Mouse (Mus musculus): ENCODE data around the gene Ndufb6. TPM values are rescaled to one million over a fixed set of nuclear protein-coding genes. Genes with fewer than 3 reads are reported as not detected.
A peak's percentile ranks its signal among the peaks of the same experiment; 100 is the strongest.
"Not testable (repeated sequence)": the region's sequence is repeated elsewhere in the genome, so short reads cannot be mapped to it uniquely, and the experiment has no call there.

Gene Ndufb6
- polyA plus RNA-seq, 1 experiment from 2014 or later, result 214 TPM

GRCm38 (mm10) chr4:40291511-40291910 is 12.3 kb upstream of the Ndufb6 start:
- H3K27me3 ChIP-seq (replicated peaks); H3K4me2 ChIP-seq; H3K27ac ChIP-seq; H3K4me3 ChIP-seq; ATAC-seq; H3K4me1 ChIP-seq; H3K36me3 ChIP-seq; H3K9ac ChIP-seq: not testable (repeated sequence)
- 81% methylated on average over 11 of the region's 11 CpGs for WGBS (ENCODE audit: insufficient replicate concordance)
- H3K9me3 ChIP-seq (replicated peaks), result peaks cover 16% of the 10 kb centered on the region

GRCm38 (mm10) chr4:40289046-40289445 is 9.8 kb upstream of the Ndufb6 start:
- Histone ChIP-seq H3K4me2 (no peak overlapping the region), H3K27ac (no peak overlapping the region), H3K4me3 (no peak overlapping the region), H3K4me1 (no peaks in the 10 kb centered on the region), H3K9ac (no peak overlapping the region), H3K9me3 (replicated peaks) (peaks cover 9% of the 10 kb centered on the region), H3K36me3 (no peaks in the 10 kb centered on the region), H3K27me3 (replicated peaks) (no peaks in the 10 kb centered on the region)
- no peak for ATAC-seq
- 71% methylated on average over 2 of the region's 2 CpGs for WGBS (ENCODE audit: insufficient replicate concordance)

- no peak overlapping the region for H3K4me3 ChIP-seq
- H3K9me3 ChIP-seq (replicated peaks), result peaks cover 4% of the 10 kb centered on the region
- no peak for ATAC-seq
- no peak overlapping the region for H3K27ac ChIP-seq
- 42% methylated on average over 6 of the region's 6 CpGs for WGBS (ENCODE audit: insufficient replicate concordance)
- H3K4me2 ChIP-seq, result no peak overlapping the region
- H3K9ac ChIP-seq, result no peak overlapping the region
- H3K27me3 ChIP-seq (replicated peaks), result no peaks in the 10 kb centered on the region
- no peaks in the 10 kb centered on the region for H3K36me3 ChIP-seq
- no peaks in the 10 kb centered on the region for H3K4me1 ChIP-seq
Measured at GRCm38 (mm10) chr4:40287415-40287814, 8.2 kb upstream of the Ndufb6 start.

GRCm38 (mm10) chr4:40285582-40285981 is 6.4 kb upstream of the Ndufb6 start:
- peaks cover 2% of the 10 kb centered on the region; the same call in 1 of the 2 replicates for H3K9me3 ChIP-seq (replicated peaks)
- WGBS (ENCODE audit: insufficient replicate concordance), result 12% methylated on average over 4 of the region's 4 CpGs
- H3K4me1 ChIP-seq, result no peaks in the 10 kb centered on the region
- H3K27ac ChIP-seq, result no peak overlapping the region
- no peak for ATAC-seq
- H3K9ac ChIP-seq, result no peak overlapping the region
- H3K4me2 ChIP-seq, result no peak overlapping the region
- no peaks in the 10 kb centered on the region for H3K36me3 ChIP-seq
- H3K4me3 ChIP-seq, result no peak overlapping the region
- H3K27me3 ChIP-seq (replicated peaks), result no peaks in the 10 kb centered on the region

GRCm38 (mm10) chr4:40278880-40279275 is 343 bp downstream of the Ndufb6 start:
- Histone ChIP-seq H3K36me3 (peaks cover 24% of the 10 kb centered on the region), H3K27me3 (replicated peaks) (no peaks in the 10 kb centered on the region), H3K4me3 (peak overlapping the region; percentile 91), H3K4me1 (peaks cover 13% of the 10 kb centered on the region), H3K27ac (peak overlapping the region; percentile 80), H3K4me2 (peak overlapping the region; percentile 90), H3K9me3 (replicated peaks) (no peaks in the 10 kb centered on the region), H3K9ac (peak overlapping the region; percentile 84)
- ATAC-seq, result peak; percentile 46
- WGBS (ENCODE audit: insufficient replicate concordance), result under 1% methylated on average over 21 of the region's 21 CpGs

GRCm38 (mm10) chr4:40269430-40270032 is 9.7 kb downstream of the Ndufb6 start, which contains the start of the genes Smim27 and Topors:
Gene Smim27, plus strand, starts transcription at chr4:40269579.
Gene Topors, minus strand, starts transcription at chr4:40269850.
- Histone ChIP-seq H3K27ac (peak within 1 kb of the TSS; percentile 95), H3K27me3 (replicated peaks) (no peaks in the 10 kb centered on the region), H3K4me3 (peak within 1 kb of the TSS; percentile 82), H3K4me1 (peaks cover 41% of the 10 kb centered on the region), H3K9ac (peak within 1 kb of the TSS; percentile 87), H3K36me3 (peaks cover 48% of the 10 kb centered on the region), H3K4me2 (peak within 1 kb of the TSS; percentile 92), H3K9me3 (replicated peaks) (no peaks in the 10 kb centered on the region)
- ATAC-seq, result peak; percentile 93
- under 1% methylated on average over 38 of the region's 38 CpGs for WGBS (ENCODE audit: insufficient replicate concordance)

GRCm38 (mm10) chr4:40268835-40269234 is 10.4 kb downstream of the Ndufb6 start:
- peaks cover 46% of the 10 kb centered on the region for H3K36me3 ChIP-seq
- H3K9ac ChIP-seq, result peak overlapping the region; percentile 87
- H3K27me3 ChIP-seq (replicated peaks), result no peaks in the 10 kb centered on the region
- peaks cover 41% of the 10 kb centered on the region for H3K4me1 ChIP-seq
- peak overlapping the region; percentile 95 for H3K27ac ChIP-seq
- peak; percentile 9; the same call in 1 of the 2 replicates for ATAC-seq
- under 1% methylated on average over 16 of the region's 16 CpGs for WGBS (ENCODE audit: insufficient replicate concordance)
- H3K4me3 ChIP-seq, result peak overlapping the region; percentile 82
- no peaks in the 10 kb centered on the region for H3K9me3 ChIP-seq (replicated peaks)
- H3K4me2 ChIP-seq, result peak overlapping the region; percentile 92

- Histone ChIP-seq H3K9ac (peak overlapping the region; percentile 87), H3K27ac (peak overlapping the region; percentile 95), H3K4me1 (peaks cover 41% of the 10 kb centered on the region), H3K4me2 (peak overlapping the region; percentile 92), H3K27me3 (replicated peaks) (no peaks in the 10 kb centered on the region), H3K36me3 (peaks cover 46% of the 10 kb centered on the region), H3K4me3 (peak overlapping the region; percentile 82), H3K9me3 (replicated peaks) (no peaks in the 10 kb centered on the region)
- WGBS (ENCODE audit: insufficient replicate concordance), result 0% methylated on average over 49 of the region's 50 CpGs
- peak; percentile 69 for ATAC-seq
Measured at GRCm38 (mm10) chr4:40268204-40268813, 10.9 kb downstream of the Ndufb6 start.

- H3K27ac ChIP-seq, result peak overlapping the region; percentile 95; the same call in 1 of the 2 replicates
- ATAC-seq, result peak; percentile 2; the same call in 1 of the 2 replicates
Measured at GRCm38 (mm10) chr4:40267681-40268080, 11.5 kb downstream of the Ndufb6 start.

GRCm38 (mm10) chr4:40264321-40264720 is 14.9 kb downstream of the Ndufb6 start:
- 68% methylated on average over 1 of the region's 1 CpGs for WGBS (ENCODE audit: insufficient replicate concordance)
- no peak overlapping the region for H3K4me2 ChIP-seq
- H3K4me1 ChIP-seq, result peaks cover 33% of the 10 kb centered on the region
- no peak overlapping the region for H3K27ac ChIP-seq
- H3K9me3 ChIP-seq (replicated peaks), result no peaks in the 10 kb centered on the region
- H3K9ac ChIP-seq, result no peak overlapping the region
- no peak for ATAC-seq
- H3K4me3 ChIP-seq, result no peak overlapping the region
- peaks cover 76% of the 10 kb centered on the region for H3K36me3 ChIP-seq
- no peaks in the 10 kb centered on the region for H3K27me3 ChIP-seq (replicated peaks)

More at GRCm38 (mm10) chr4:40267681-40268080, 11.5 kb downstream of the Ndufb6 start:
- H3K27me3 ChIP-seq (replicated peaks), result no peaks in the 10 kb centered on the region
- H3K9me3 ChIP-seq (replicated peaks), result no peaks in the 10 kb centered on the region
- peak overlapping the region; percentile 87 for H3K9ac ChIP-seq
- WGBS (ENCODE audit: insufficient replicate concordance), result 67% methylated on average over 7 of the region's 7 CpGs
- peak overlapping the region; percentile 92 for H3K4me2 ChIP-seq
- H3K4me1 ChIP-seq, result peaks cover 41% of the 10 kb centered on the region
- peaks cover 53% of the 10 kb centered on the region for H3K36me3 ChIP-seq
- H3K4me3 ChIP-seq, result peak overlapping the region; percentile 82

GRCm38 (mm10) chr4:40254385-40255103 is 24.7 kb downstream of the Ndufb6 start:
- 79% methylated on average over 8 of the region's 8 CpGs for WGBS (ENCODE audit: insufficient replicate concordance)
- Histone ChIP-seq H3K27ac (no peak overlapping the region), H3K4me3 (no peak overlapping the region), H3K4me1 (no peaks in the 10 kb centered on the region), H3K36me3 (peaks cover 15% of the 10 kb centered on the region), H3K9me3 (replicated peaks) (no peaks in the 10 kb centered on the region), H3K4me2 (no peak overlapping the region), H3K27me3 (replicated peaks) (no peaks in the 10 kb centered on the region), H3K9ac (no peak overlapping the region)
- no peak for ATAC-seq

GRCm38 (mm10) chr4:40253766-40254165 is 25.5 kb downstream of the Ndufb6 start:
- ATAC-seq, result no peak
- WGBS (ENCODE audit: insufficient replicate concordance), result 72% methylated on average over 2 of the region's 2 CpGs

More at GRCm38 (mm10) chr4:40253766-40254165, 25.5 kb downstream of the Ndufb6 start:
- no peaks in the 10 kb centered on the region for H3K9me3 ChIP-seq (replicated peaks)
- no peaks in the 10 kb centered on the region for H3K27me3 ChIP-seq (replicated peaks)
- no peak overlapping the region for H3K9ac ChIP-seq
- H3K4me2 ChIP-seq, result no peak overlapping the region
- H3K4me3 ChIP-seq, result no peak overlapping the region
- H3K27ac ChIP-seq, result no peak overlapping the region
- no peaks in the 10 kb centered on the region for H3K4me1 ChIP-seq
- peaks cover 8% of the 10 kb centered on the region for H3K36me3 ChIP-seq
